Mouse (Mus musculus) erythroblast, adult 5-6 weeks (primary cell): ENCODE data around the gene Ctc1. TPM values are rescaled to one million over a fixed set of nuclear protein-coding genes. Genes with fewer than 3 reads are reported as not detected.

Experiments used
- ATAC-seq: replicated peaks from 2 replicates; pipeline ENCODE4 v1.8.0; 2016; ENCODE audit warnings: moderate number of reproducible peaks, mild to moderate bottlenecking, moderate TSS enrichment, inconsistent platforms; ENCODE audit not compliant: poor library complexity, low FRiP score, severe bottlenecking
- total RNA-seq, 2 experiments: library from RNA; stranded (forward) in 1 of 2; stranded (reverse) in 1 of 2; fragments of 150-400 nt in 1 of 2; fragments of 200-764, 138-1000 nt in 1 of 2; gene quantifications; 2 replicates each; pipeline versions ENCODE4 v1.2.3 to v1.2.4; 2015 to 2017; ENCODE audit warnings: low replicate concordance in 2 of 2

Gene Ctc1
- total RNA-seq, 2 experiments from 2014 or later: 6.4 to 14.4 TPM

GRCm38 (mm10) chr11:69045531-69046394 lies 30.1 kb downstream of the Ctc1 start, which contains the start of gene Aurkb:
Gene Aurkb, plus strand, starts transcription at chr11:69045647.
- peak; percentile 81 for ATAC-seq

GRCm38 (mm10) chr11:69046395-69046774 lies 30.7 kb downstream of the Ctc1 start:
- peak; percentile 19 for ATAC-seq

- ATAC-seq: no peak
Observed at GRCm38 (mm10) chr11:69047592-69047991, 31.9 kb downstream of the Ctc1 start.

- no peak for ATAC-seq
Observed at GRCm38 (mm10) chr11:69048151-69048550, 32.4 kb downstream of the Ctc1 start.

GRCm38 (mm10) chr11:69050748-69051147 lies 35.0 kb downstream of the Ctc1 start:
- no peak for ATAC-seq

GRCm38 (mm10) chr11:69051771-69052170 lies 36.1 kb downstream of the Ctc1 start:
- ATAC-seq: no peak

- no peak for ATAC-seq
Observed at GRCm38 (mm10) chr11:69052824-69053421, 37.2 kb downstream of the Ctc1 start.

GRCm38 (mm10) chr11:69053848-69054247 lies 38.1 kb downstream of the Ctc1 start:
- ATAC-seq: no peak

GRCm38 (mm10) chr11:69058265-69058664 lies 42.6 kb downstream of the Ctc1 start:
- ATAC-seq: no peak

- ATAC-seq: peak; percentile 2
Observed at GRCm38 (mm10) chr11:69058729-69059356, 43.1 kb downstream of the Ctc1 start.

GRCm38 (mm10) chr11:69059357-69059974 lies 43.8 kb downstream of the Ctc1 start, which contains the start of gene Borcs6:
Gene Borcs6, plus strand, starts transcription at chr11:69059717.
- peak; percentile 81 for ATAC-seq

- ATAC-seq: no peak
Observed at GRCm38 (mm10) chr11:69059975-69060411, 44.3 kb downstream of the Ctc1 start.

- no peak for ATAC-seq
Observed at GRCm38 (mm10) chr11:69060448-69061254, 44.9 kb downstream of the Ctc1 start.

- no peak for ATAC-seq
Observed at GRCm38 (mm10) chr11:69061255-69061912, 45.7 kb downstream of the Ctc1 start.

- no peak for ATAC-seq
Observed at GRCm38 (mm10) chr11:69062194-69062760, 46.6 kb downstream of the Ctc1 start.

GRCm38 (mm10) chr11:69062761-69063224 lies 47.1 kb downstream of the Ctc1 start:
- peak; percentile 30 for ATAC-seq

GRCm38 (mm10) chr11:69063413-69064201 lies 47.9 kb downstream of the Ctc1 start:
- peak; percentile 22; the same call in 1 of the 2 replicates for ATAC-seq
